Mouse (Mus musculus) MEL (cell line): ENCODE measurements around the gene Ccdc167. TPM values are rescaled to one million over a fixed set of nuclear protein-coding genes. Genes with fewer than 3 reads are reported as not detected.

ENCODE experiments used
- DNase-seq: peaks from one replicate; pipeline ENCODE4 v3.0.0; 2011; ENCODE audit warnings: low read depth, low spot score
- H3K27ac ChIP-seq: 2 replicates; pipeline ENCODE4 v1.5.1; 2012; ENCODE audit warnings: low read depth, mild to moderate bottlenecking, control low read depth, low read length, moderate library complexity; ENCODE audit not compliant: control insufficient read depth
- H3K27me3 ChIP-seq, 2 experiments: fragments of 150-350 bp in 1 of 2; sonication (generic) in 1 of 2; 2 replicates each; pipeline ENCODE4 v1.6.1; 2012; ENCODE audit warnings: low read length in 2 of 2, mild to moderate bottlenecking in 2 of 2, improper control_type of control experiment in 1 of 2, moderate library complexity in 1 of 2; ENCODE audit not compliant: insufficient read depth in 2 of 2, control insufficient read depth in 1 of 2
- H3K36me3 ChIP-seq, 2 experiments: 2 replicates each; pipeline ENCODE4 v1.6.1; 2012 to 2014; ENCODE audit warnings: low read length in 2 of 2, improper control_type of control experiment in 1 of 2, inconsistent platforms in 1 of 2, mild to moderate bottlenecking in 1 of 2; ENCODE audit not compliant: insufficient read depth in 2 of 2, control insufficient read depth in 1 of 2
- H3K4me1 ChIP-seq, 2 experiments: fragments of 150-350 bp in 1 of 2; sonication (generic) in 1 of 2; 2 replicates each; pipeline ENCODE4 v1.6.1; 2012; ENCODE audit warnings: low read length in 2 of 2, improper control_type of control experiment in 1 of 2, mild to moderate bottlenecking in 1 of 2; ENCODE audit not compliant: insufficient read depth in 2 of 2, control insufficient read depth in 1 of 2
- H3K4me3 ChIP-seq, 2 experiments: fragments of 150-350 bp in 1 of 2; sonication (generic) in 1 of 2; 2 replicates each; pipeline ENCODE4 v1.5.1; 2012; ENCODE audit warnings: low read depth in 2 of 2, low read length in 2 of 2, mild to moderate bottlenecking in 2 of 2, moderate library complexity in 2 of 2, control low read depth in 1 of 2, improper control_type of control experiment in 1 of 2; ENCODE audit not compliant: control insufficient read depth in 1 of 2, insufficient read depth in 1 of 2
- H3K79me2 ChIP-seq: 2 replicates; pipeline ENCODE4 v1.6.1; 2012; ENCODE audit warnings: mild to moderate bottlenecking, low read length, moderate library complexity; ENCODE audit not compliant: control insufficient read depth, poor library complexity, insufficient read depth
- H3K9ac ChIP-seq: 2 replicates; pipeline ENCODE4 v1.6.1; 2012; ENCODE audit warnings: low read depth, mild to moderate bottlenecking, control low read depth, low read length, moderate library complexity; ENCODE audit not compliant: control insufficient read depth, poor library complexity, severe bottlenecking
- H3K9me3 ChIP-seq: fragments of 150-350 bp; sonication (generic); replicated peaks from 2 replicates; pipeline ENCODE4 v1.6.1; 2012; ENCODE audit warnings: mild to moderate bottlenecking, low read length, improper control_type of control experiment, moderate library complexity; ENCODE audit not compliant: insufficient read depth
- BHLHE40 ChIP-seq: IDR thresholded peaks from 2 replicates; pipeline ENCODE4 v1.6.1; 2012; ENCODE audit warnings: low read depth, mild to moderate bottlenecking, inconsistent platforms, low read length, improper control_type of control experiment, borderline replicate concordance
- CHD1 ChIP-seq: IDR thresholded peaks from 2 replicates; pipeline ENCODE4 v1.6.1; 2012; ENCODE audit warnings: low read depth, mild to moderate bottlenecking, inconsistent platforms, low read length, improper control_type of control experiment
- CHD2 ChIP-seq: IDR thresholded peaks from 2 replicates; pipeline ENCODE4 v1.6.1; 2011; ENCODE audit warnings: low read length, improper control_type of control experiment
- E2F4 ChIP-seq: IDR thresholded peaks from 2 replicates; pipeline ENCODE4 v1.6.1; 2011; ENCODE audit warnings: low read depth, low read length, improper control_type of control experiment, borderline replicate concordance
- ELF1 ChIP-seq: IDR thresholded peaks from 2 replicates; pipeline ENCODE4 v1.6.1; 2014; ENCODE audit warnings: low read depth, mild to moderate bottlenecking, inconsistent platforms, low read length, improper control_type of control experiment, moderate library complexity
- EP300 ChIP-seq, 2 experiments: IDR thresholded peaks; 2 replicates each; pipeline ENCODE4 v1.6.1; 2011; ENCODE audit warnings: improper control_type of control experiment in 2 of 2, low read length in 2 of 2, low read depth in 1 of 2, mild to moderate bottlenecking in 1 of 2
- ETS1 ChIP-seq: IDR thresholded peaks from 2 replicates; pipeline ENCODE4 v1.6.1; 2012; ENCODE audit warnings: low read depth, mild to moderate bottlenecking, inconsistent platforms, low read length, improper control_type of control experiment, moderate library complexity
- GABPA ChIP-seq: IDR thresholded peaks from 2 replicates; pipeline ENCODE4 v1.6.1; 2012; ENCODE audit warnings: low read depth, mild to moderate bottlenecking, inconsistent platforms, low read length, improper control_type of control experiment, moderate library complexity
- GATA1 ChIP-seq: IDR thresholded peaks from 2 replicates; pipeline ENCODE4 v1.6.1; 2011; ENCODE audit warnings: low read depth, low read length, improper control_type of control experiment
- HCFC1 ChIP-seq: IDR thresholded peaks from 2 replicates; pipeline ENCODE4 v1.6.1; 2012; ENCODE audit warnings: low read depth, mild to moderate bottlenecking, inconsistent platforms, low read length, improper control_type of control experiment, moderate library complexity
- JUND ChIP-seq: IDR thresholded peaks from 2 replicates; pipeline ENCODE4 v1.6.1; 2011; ENCODE audit warnings: low read depth, mild to moderate bottlenecking, improper control_type of control experiment, low read length
- KAT2A ChIP-seq: conservative IDR thresholded peaks from 2 replicates; pipeline ENCODE4 v1.6.1; 2012; ENCODE audit warnings: low read depth, low read length, improper control_type of control experiment, inconsistent platforms
- MAFK ChIP-seq: IDR thresholded peaks from 2 replicates; pipeline ENCODE4 v1.6.1; 2011; ENCODE audit warnings: low read depth, mild to moderate bottlenecking, low read length, improper control_type of control experiment, borderline replicate concordance
- MAX ChIP-seq: IDR thresholded peaks from 2 replicates; pipeline ENCODE4 v1.6.1; 2011; ENCODE audit warnings: low read length, improper control_type of control experiment
- MAZ ChIP-seq: IDR thresholded peaks from 2 replicates; pipeline ENCODE4 v1.6.1; 2012; ENCODE audit warnings: low read depth, mild to moderate bottlenecking, inconsistent platforms, low read length, improper control_type of control experiment
- MEF2A ChIP-seq: IDR thresholded peaks from 2 replicates; pipeline ENCODE4 v1.6.1; 2014; ENCODE audit warnings: low read depth, mild to moderate bottlenecking, inconsistent platforms, low read length, improper control_type of control experiment; ENCODE audit not compliant: poor library complexity, insufficient replicate concordance, severe bottlenecking; ENCODE audit errors: extremely low read depth
- MXI1 ChIP-seq: IDR thresholded peaks from 2 replicates; pipeline ENCODE4 v1.6.1; 2011; ENCODE audit warnings: mild to moderate bottlenecking, low read depth, low read length, improper control_type of control experiment
- MYB ChIP-seq: IDR thresholded peaks from 2 replicates; pipeline ENCODE4 v1.6.1; 2011; ENCODE audit warnings: mild to moderate bottlenecking, low read depth, low read length, improper control_type of control experiment
- MYC ChIP-seq: IDR thresholded peaks from 2 replicates; pipeline ENCODE4 v1.6.1; 2011; ENCODE audit warnings: low read depth, mild to moderate bottlenecking, low read length, improper control_type of control experiment, moderate library complexity
- NELFE ChIP-seq: IDR thresholded peaks from 2 replicates; pipeline ENCODE4 v1.6.1; 2011; ENCODE audit warnings: low read depth, low read length, improper control_type of control experiment
- NRF1 ChIP-seq: IDR thresholded peaks from 2 replicates; pipeline ENCODE4 v1.6.1; 2014; ENCODE audit warnings: low read depth, mild to moderate bottlenecking, inconsistent platforms, low read length, improper control_type of control experiment, moderate library complexity; ENCODE audit not compliant: poor library complexity, insufficient read depth, severe bottlenecking
- POLR2A ChIP-seq, 2 experiments: IDR thresholded peaks; 2 replicates each; pipeline ENCODE4 v1.6.1; 2011 to 2012; ENCODE audit warnings: low read length in 2 of 2, mild to moderate bottlenecking in 2 of 2, control low read depth in 1 of 2, improper control_type of control experiment in 1 of 2, low read depth in 1 of 2, moderate library complexity in 1 of 2; ENCODE audit not compliant: control insufficient read depth in 1 of 2, insufficient read depth in 1 of 2, poor library complexity in 1 of 2
- POLR2AphosphoS2 ChIP-seq: IDR thresholded peaks from 2 replicates; pipeline ENCODE4 v1.6.1; 2011; ENCODE audit warnings: low read length, improper control_type of control experiment
- POLR2AphosphoS5 ChIP-seq: IDR thresholded peaks from 2 replicates; pipeline ENCODE4 v1.6.1; 2012; ENCODE audit warnings: low read depth, borderline replicate concordance, mild to moderate bottlenecking, inconsistent platforms, low read length, moderate library complexity, mixed read lengths
- RAD21 ChIP-seq: IDR thresholded peaks from 2 replicates; pipeline ENCODE4 v1.6.1; 2011; ENCODE audit warnings: mild to moderate bottlenecking, low read depth, low read length, improper control_type of control experiment
- RCOR1 ChIP-seq: IDR thresholded peaks from 2 replicates; pipeline ENCODE4 v1.6.1; 2012; ENCODE audit warnings: low read depth, mild to moderate bottlenecking, inconsistent platforms, low read length, improper control_type of control experiment
- SIN3A ChIP-seq: IDR thresholded peaks from 2 replicates; pipeline ENCODE4 v1.6.1; 2012; ENCODE audit warnings: low read length, improper control_type of control experiment, inconsistent platforms
- SMC3 ChIP-seq: IDR thresholded peaks from 2 replicates; pipeline ENCODE4 v1.6.1; 2011; ENCODE audit warnings: low read depth, low read length, improper control_type of control experiment
- TAL1 ChIP-seq: IDR thresholded peaks from 2 replicates; pipeline ENCODE4 v1.6.1; 2012; ENCODE audit warnings: mild to moderate bottlenecking, inconsistent platforms, low read length, moderate library complexity, mixed read lengths
- TBP ChIP-seq: IDR thresholded peaks from 2 replicates; pipeline ENCODE4 v1.8.0; 2011; ENCODE audit warnings: low read depth, low read length, improper control_type of control experiment
- TCF12 ChIP-seq: IDR thresholded peaks from 2 replicates; pipeline ENCODE4 v1.6.1; 2014; ENCODE audit warnings: low read depth, mild to moderate bottlenecking, inconsistent platforms, low read length, improper control_type of control experiment, moderate library complexity
- UBTF ChIP-seq: IDR thresholded peaks from 2 replicates; pipeline ENCODE4 v1.6.1; 2012; ENCODE audit warnings: low read depth, mild to moderate bottlenecking, inconsistent platforms, low read length, improper control_type of control experiment, moderate library complexity, borderline replicate concordance; ENCODE audit not compliant: insufficient read depth
- USF1 ChIP-seq: IDR thresholded peaks from 2 replicates; pipeline ENCODE4 v1.6.1; 2014; ENCODE audit warnings: low read depth, mild to moderate bottlenecking, inconsistent platforms, low read length, improper control_type of control experiment, moderate library complexity
- USF2 ChIP-seq, 2 experiments: IDR thresholded peaks; 2 replicates each; pipeline ENCODE4 v1.6.1; 2011 to 2012; ENCODE audit warnings: improper control_type of control experiment in 2 of 2, low read length in 2 of 2, borderline replicate concordance in 1 of 2, inconsistent platforms in 1 of 2, low read depth in 1 of 2, mild to moderate bottlenecking in 1 of 2; ENCODE audit not compliant: insufficient read depth in 1 of 2
- ZC3H11A ChIP-seq: IDR thresholded peaks from 2 replicates; pipeline ENCODE4 v1.6.1; 2012; ENCODE audit warnings: low read depth, mild to moderate bottlenecking, inconsistent platforms, low read length, improper control_type of control experiment
- ZKSCAN1 ChIP-seq: IDR thresholded peaks from 2 replicates; pipeline ENCODE4 v1.6.1; 2012; ENCODE audit warnings: low read depth, mild to moderate bottlenecking, inconsistent platforms, low read length, improper control_type of control experiment, moderate library complexity
- ZMIZ1 ChIP-seq: IDR thresholded peaks from 2 replicates; pipeline ENCODE4 v1.6.1; 2012; ENCODE audit warnings: low read depth, mild to moderate bottlenecking, inconsistent platforms, low read length, improper control_type of control experiment, moderate library complexity
- ZNF384 ChIP-seq: IDR thresholded peaks from 2 replicates; pipeline ENCODE4 v1.6.1; 2012; ENCODE audit warnings: low read depth, mild to moderate bottlenecking, inconsistent platforms, low read length, improper control_type of control experiment
- polyA plus RNA-seq, 2 experiments: library from polyadenylated mRNA; stranded (reverse) in 1 of 2; unstranded in 1 of 2; fragments of >175 nt in 1 of 2; fragments of >200 nt in 1 of 2; gene quantifications; 2 replicates each; pipeline versions ENCODE4 v1.2.1 to v1.2.4; 2012; ENCODE audit warnings: low replicate concordance in 2 of 2, low read depth in 1 of 2; ENCODE audit not compliant: insufficient read length in 2 of 2, insufficient read depth in 1 of 2, missing spikeins in 1 of 2
- total RNA-seq: library from RNA; depleted of rRNA; stranded (reverse); fragments of 300-350 nt; gene quantifications from 2 replicates; pipeline ENCODE4 v1.2.3, GENCODE M21; 2012

Gene Ccdc167
- total and polyA plus RNA-seq, 3 experiments, result 12.1 to 13.4 TPM; not detected in 1

DNA sequence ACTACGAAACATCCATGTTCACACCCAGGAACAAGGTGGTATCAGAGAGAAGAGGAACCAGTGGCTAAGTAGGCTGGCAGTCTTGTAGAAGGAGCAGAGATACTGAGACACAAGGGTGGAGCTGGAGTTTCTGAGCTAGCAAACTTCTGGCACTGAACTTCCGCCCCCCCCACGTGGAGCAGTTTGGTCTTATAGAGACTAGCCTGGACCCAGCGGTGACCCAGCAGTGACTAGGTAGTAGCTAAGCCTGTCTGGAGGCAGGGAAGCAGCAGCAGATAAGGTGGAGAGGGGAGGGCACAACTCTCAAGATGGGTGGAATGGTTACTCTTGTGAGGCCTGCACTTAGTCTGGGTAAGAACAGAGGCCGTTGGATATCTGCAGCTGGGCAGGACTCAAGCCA is 8.1 kb downstream of the Ccdc167 start:
- DNase-seq, result peak; percentile 87
- Histone ChIP-seq H3K27ac (peak overlapping the region; percentile 80), H3K36me3 (peaks cover 0 to 4% of the 10 kb centered on the region in 2 experiments; a peak in 3 of 4 replicates), H3K4me1 (peaks cover 5 to 16% of the 10 kb centered on the region in 2 experiments; a peak in 3 of 4 replicates), H3K9me3 (no peaks in the 10 kb centered on the region), H3K27me3 (no peaks in the 10 kb centered on the region), H3K79me2 (no peaks in the 10 kb centered on the region), H3K9ac (peak overlapping the region; percentile 60), H3K4me3 (peak overlapping the region in 1 of 2 experiments; percentile 22; a peak in 1 of 4 replicates)
- TF ChIP-seq ZMIZ1 (no peak), USF2 (IDR thresholded peaks at IDR 0.05; ENCODE audit: borderline replicate concordance in 1 of 2, insufficient read depth in 1 of 2, low read depth in 1 of 2, low read length in 2 of 2) (no peak), MAFK (no peak), MYB (no peak), TBP (peak; percentile 67), NRF1 (no peak), GATA1 (no peak), ZC3H11A (no peak), RCOR1 (no peak), MXI1 (no peak; the same call in 1 of the 2 replicates), MAZ (0 out of 2 replicates have a peak, but pooled peaks have one; percentile 37), POLR2AphosphoS2 (no peak), ELF1 (no peak), CHD2 (no peak), GABPA (no peak), UBTF (no peak), ZKSCAN1 (no peak), E2F4 (no peak), SIN3A (no peak; the same call in 1 of the 2 replicates), TAL1 (no peak), POLR2A (IDR thresholded peaks at IDR 0.05; ENCODE audit: control insufficient read depth in 1 of 2, insufficient read depth in 1 of 2, low read depth in 1 of 2, low read length in 2 of 2, poor library complexity in 1 of 2) (peak in 1 of 2 experiments; percentile 58; a peak in 1 of 4 replicates), MEF2A (no peak), HCFC1 (peak; percentile 60; the same call in 1 of the 2 replicates), ETS1 (no peak), RAD21 (no peak), NELFE (no peak), JUND (no peak), TCF12 (no peak), POLR2AphosphoS5 (no peak), USF1 (peak; percentile 41; the same call in 1 of the 2 replicates), KAT2A (no peak), BHLHE40 (no peak), CHD1 (no peak), MYC (peak; percentile 84), EP300 (IDR thresholded peaks at IDR 0.05; ENCODE audit: low read depth in 1 of 2, low read length in 2 of 2) (no peak), MAX (peak; percentile 79), ZNF384 (no peak), SMC3 (no peak)
